Mouse (Mus musculus): ENCODE measurements around the gene Dennd1b.

DNA sequence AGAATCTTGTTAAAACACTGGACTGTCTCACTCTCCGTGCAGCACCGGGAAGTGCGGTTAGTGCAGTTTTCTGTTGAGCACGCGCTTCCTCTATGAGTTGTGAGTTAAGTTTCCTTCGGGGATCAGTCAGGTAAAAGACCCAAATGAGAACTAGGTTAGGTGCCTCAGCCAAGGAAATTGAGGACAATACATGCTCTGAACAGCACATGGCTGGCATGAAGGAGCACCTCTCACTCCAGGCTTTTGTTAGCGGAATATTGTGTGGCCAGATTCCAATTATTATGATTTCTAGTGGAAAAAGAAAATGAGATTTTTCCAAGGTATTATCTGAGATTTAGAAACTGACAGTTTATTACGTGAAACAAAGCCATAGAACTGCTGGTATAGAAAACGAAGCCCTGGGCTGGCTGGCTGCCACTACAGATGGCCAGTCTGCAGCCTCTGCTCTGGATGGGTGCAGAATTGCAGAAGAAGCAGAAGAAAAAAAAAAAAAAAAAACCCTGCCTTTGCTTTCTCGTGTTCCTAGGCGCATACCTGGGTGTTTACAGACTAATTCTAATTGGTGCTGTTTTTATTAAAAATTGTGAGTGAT lies 86.7 kb downstream of the Dennd1b start:
- no peak for TF ChIP-seq CTCF (IDR thresholded peaks at IDR 0.05; ENCODE audit: low read depth)
- no peak for TF ChIP-seq EP300 (optimal IDR thresholded peaks at IDR 0.05)
